Mouse (Mus musculus) kidney, embryonic 14.5 days (tissue): ENCODE measurements at regions not wholly inside any gene's neighbourhood (a gene's known extent, or its start where the extent isn't known, plus 50 kb on each side); places are given as distances from the start of the nearest gene placed in this dataset.
A peak's percentile ranks its signal among the peaks of the same experiment; 100 is the strongest.

Experiments
- ATAC-seq: fragments of 200-750 bp; cut with Nextera tagmentation; 2 replicates; pipeline ENCODE4 v1.8.0; 2017; ENCODE audit warnings: moderate number of reproducible peaks, mild to moderate bottlenecking, moderate TSS enrichment, moderate library complexity; ENCODE audit not compliant: low FRiP score, low TSS enrichment
- H3K27ac ChIP-seq: fragments of 300-500 bp; sonication (generic); 2 replicates; pipeline ENCODE4 v1.5.1; 2014; ENCODE audit warnings: low read depth, mild to moderate bottlenecking, low read length, moderate library complexity, mixed read lengths
- H3K27me3 ChIP-seq: fragments of 300-500 bp; sonication (generic); 2 replicates; pipeline ENCODE4 v1.6.1; 2014; ENCODE audit warnings: mild to moderate bottlenecking, low read length; ENCODE audit not compliant: control insufficient read depth, insufficient read depth
- H3K36me3 ChIP-seq: fragments of 300-500 bp; sonication (generic); 2 replicates; pipeline ENCODE4 v1.6.1; 2014; ENCODE audit warnings: low read length, mixed read lengths; ENCODE audit not compliant: control insufficient read depth, insufficient read depth
- H3K4me1 ChIP-seq: fragments of 300-500 bp; sonication (generic); 2 replicates; pipeline ENCODE4 v1.6.1; 2014; ENCODE audit warnings: low read length, mixed read lengths; ENCODE audit not compliant: control insufficient read depth, insufficient read depth
- H3K4me2 ChIP-seq: fragments of 300-500 bp; sonication (generic); replicated peaks from 2 replicates; pipeline ENCODE4 v1.6.1; 2014; ENCODE audit warnings: low read depth, mild to moderate bottlenecking, low read length
- H3K4me3 ChIP-seq: fragments of 300-500 bp; sonication (generic); 2 replicates; pipeline ENCODE4 v1.5.1; 2014; ENCODE audit warnings: mild to moderate bottlenecking, low read length
- H3K9ac ChIP-seq: fragments of 300-500 bp; sonication (generic); 2 replicates; pipeline ENCODE4 v1.6.1; 2014; ENCODE audit warnings: low read depth, mild to moderate bottlenecking, low read length, moderate library complexity
- H3K9me3 ChIP-seq: fragments of 300-500 bp; sonication (generic); 2 replicates; pipeline ENCODE4 v1.6.1; 2016; ENCODE audit warnings: low read length; ENCODE audit not compliant: control insufficient read depth
- WGBS: fragments of 180-500 bp; shearing (Covaris S2); extraction: QIAGEN DNeasy Blood & Tissue Kit; methylation state at CpG from one replicate; pipeline ENCODE4 v1.1.7; 2014; 5-methylcytosine and 5-hydroxymethylcytosine counted together

DNA sequence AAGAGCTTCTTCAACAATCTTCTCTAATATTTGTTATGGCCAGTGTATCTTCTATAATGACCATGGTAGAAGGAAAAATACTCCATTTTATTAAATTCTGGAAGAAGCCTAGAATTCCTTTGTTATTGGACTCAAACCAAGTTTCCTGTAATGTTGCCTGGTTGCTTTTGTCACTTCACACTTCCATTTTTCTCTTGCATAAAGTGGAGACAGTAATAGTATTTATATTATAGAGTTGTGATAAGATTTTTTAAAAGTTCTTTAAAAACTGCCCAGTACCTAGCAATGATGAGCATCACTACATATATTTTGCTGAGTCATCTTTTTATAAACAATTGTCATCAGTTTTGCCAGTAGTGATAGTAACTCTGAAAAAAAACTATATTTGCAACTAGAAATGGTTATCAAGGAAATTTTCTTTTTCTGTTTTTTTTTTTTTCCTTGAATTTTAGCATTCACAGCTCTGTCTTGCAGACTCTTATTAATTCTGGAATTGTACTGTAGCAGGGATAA lies 415.2 kb upstream of the Aga start:
- H3K27ac ChIP-seq = no peak overlapping the region
- H3K36me3 ChIP-seq = no peaks in the 10 kb centered on the region
- H3K4me1 ChIP-seq = no peaks in the 10 kb centered on the region
- H3K9ac ChIP-seq = no peak overlapping the region
- no peak overlapping the region for H3K4me3 ChIP-seq
- no peaks in the 10 kb centered on the region for H3K27me3 ChIP-seq
- H3K4me2 ChIP-seq = no peak overlapping the region
- no peak for ATAC-seq
- no peaks in the 10 kb centered on the region for H3K9me3 ChIP-seq

DNA sequence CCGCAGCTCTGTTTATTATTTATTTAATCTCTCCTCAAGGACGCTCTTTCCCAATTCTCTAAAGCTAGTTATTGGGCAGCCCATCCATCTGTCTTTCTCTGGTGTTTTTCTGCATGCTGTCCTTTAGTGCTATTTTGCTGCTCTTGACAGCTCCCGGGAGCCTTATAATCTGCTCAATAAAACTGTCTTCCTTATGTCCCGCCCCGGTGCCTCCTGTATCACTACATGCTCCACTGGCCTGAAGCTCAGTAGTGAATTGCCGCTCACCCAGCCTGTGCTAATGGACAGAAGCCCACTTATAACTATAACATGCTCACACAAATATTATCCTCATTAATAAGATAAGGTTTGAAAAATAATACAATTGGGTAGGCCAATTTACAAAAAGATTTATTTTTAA lies 371.5 kb upstream of the Aga start:
- ATAC-seq = peak; percentile 39; the same call in 1 of the 2 replicates
- Histone ChIP-seq H3K9me3 (no peaks in the 10 kb centered on the region), H3K9ac (no peak overlapping the region), H3K27ac (no peak overlapping the region), H3K4me1 (no peaks in the 10 kb centered on the region), H3K4me2 (no peak overlapping the region), H3K4me3 (no peak overlapping the region), H3K27me3 (no peaks in the 10 kb centered on the region), H3K36me3 (no peaks in the 10 kb centered on the region)
- 20% methylated on average over 6 of the region's 6 CpGs for whole genome bisulfite sequencing

DNA sequence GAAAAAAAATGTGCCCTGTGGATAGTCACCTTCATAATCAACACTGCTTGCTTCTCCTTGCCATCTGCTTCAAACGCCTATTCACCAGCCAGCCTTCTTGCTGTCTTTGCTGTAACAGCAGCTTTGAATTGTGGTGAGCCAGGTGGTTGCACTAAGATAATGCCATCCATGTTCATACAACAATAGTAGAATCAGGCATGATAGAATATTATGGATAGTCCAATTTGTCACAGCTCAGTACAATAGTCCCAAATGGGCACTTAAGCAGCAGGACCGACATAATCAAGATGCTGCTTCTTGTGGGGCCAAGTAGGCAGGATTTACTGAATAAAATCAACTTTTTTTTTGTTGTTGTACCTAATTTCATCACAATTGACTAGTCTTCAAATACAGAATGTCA lies 362.6 kb upstream of the Aga start:
- WGBS = 90% methylated on average over 2 of the region's 2 CpGs

DNA sequence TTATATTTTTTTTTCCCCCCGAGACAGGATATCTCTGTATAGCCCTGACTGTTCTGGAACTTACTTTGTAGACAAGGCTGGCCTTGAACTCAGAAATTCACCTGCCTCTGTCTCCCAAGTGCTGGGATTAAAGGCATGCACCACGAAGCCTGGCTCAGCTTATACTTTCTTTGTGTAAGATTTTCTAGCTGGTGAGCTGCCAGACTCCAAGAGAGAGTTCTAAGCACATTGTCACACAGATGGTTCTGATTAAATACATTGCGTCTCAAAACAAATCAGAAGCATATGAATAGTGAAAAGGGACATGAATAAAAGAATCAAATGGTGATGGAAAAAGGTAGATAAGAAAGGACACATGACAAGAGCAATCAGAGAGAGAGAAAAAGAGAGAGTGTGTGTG lies 347.5 kb upstream of the Aga start:
- H3K9me3 ChIP-seq = no peaks in the 10 kb centered on the region
- H3K27ac ChIP-seq = no peak overlapping the region
- H3K36me3 ChIP-seq = no peaks in the 10 kb centered on the region
- ATAC-seq = no peak
- 67% methylated on average over 3 of the region's 3 CpGs for WGBS
- H3K9ac ChIP-seq = no peak overlapping the region
- no peaks in the 10 kb centered on the region for H3K4me1 ChIP-seq
- no peaks in the 10 kb centered on the region for H3K27me3 ChIP-seq
- H3K4me3 ChIP-seq = no peak overlapping the region
- no peak overlapping the region for H3K4me2 ChIP-seq

More for the DNA sequence above, 362.6 kb upstream of the Aga start:
- no peaks in the 10 kb centered on the region for H3K36me3 ChIP-seq
- ATAC-seq = no peak
- no peak overlapping the region for H3K27ac ChIP-seq
- no peaks in the 10 kb centered on the region for H3K4me1 ChIP-seq
- H3K4me3 ChIP-seq = no peak overlapping the region
- H3K9ac ChIP-seq = no peak overlapping the region
- H3K27me3 ChIP-seq = no peaks in the 10 kb centered on the region
- no peaks in the 10 kb centered on the region for H3K9me3 ChIP-seq
- H3K4me2 ChIP-seq = no peak overlapping the region

DNA sequence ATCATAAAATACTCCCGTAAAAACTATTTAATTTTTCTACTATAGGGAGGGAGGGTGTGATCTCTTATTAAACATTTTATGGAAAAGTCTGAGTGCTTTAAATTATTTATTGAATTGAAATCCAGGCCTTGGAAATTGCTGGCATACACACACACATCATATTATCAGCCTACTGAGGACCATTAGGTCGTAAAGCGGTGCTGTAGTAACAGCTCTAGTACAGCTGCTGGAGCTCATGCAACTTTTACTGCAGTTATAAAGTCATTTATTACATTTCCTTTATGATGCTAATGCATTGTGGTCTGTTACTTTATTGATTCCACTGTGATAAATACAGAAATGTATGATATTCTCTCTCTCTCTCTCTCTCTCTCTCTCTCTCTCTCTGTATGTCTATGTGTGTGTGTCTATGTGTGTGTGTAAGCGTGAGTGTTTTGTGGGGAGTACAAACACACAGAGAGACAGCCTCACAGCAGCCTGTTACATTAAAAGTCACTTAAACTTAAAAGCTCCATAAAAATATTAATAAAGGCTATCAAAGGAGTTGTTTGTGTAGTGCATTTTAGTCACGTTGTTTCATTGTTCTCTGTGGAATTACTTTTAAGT lies 339.7 kb upstream of the Aga start:
- H3K36me3 ChIP-seq = no peaks in the 10 kb centered on the region
- 80% methylated on average over 5 of the region's 5 CpGs for WGBS
- no peak overlapping the region for H3K9ac ChIP-seq
- no peak overlapping the region for H3K27ac ChIP-seq
- H3K4me2 ChIP-seq = no peak overlapping the region
- H3K27me3 ChIP-seq = no peaks in the 10 kb centered on the region
- H3K4me3 ChIP-seq = no peak overlapping the region
- no peak for ATAC-seq
- no peaks in the 10 kb centered on the region for H3K4me1 ChIP-seq
- H3K9me3 ChIP-seq = no peaks in the 10 kb centered on the region

DNA sequence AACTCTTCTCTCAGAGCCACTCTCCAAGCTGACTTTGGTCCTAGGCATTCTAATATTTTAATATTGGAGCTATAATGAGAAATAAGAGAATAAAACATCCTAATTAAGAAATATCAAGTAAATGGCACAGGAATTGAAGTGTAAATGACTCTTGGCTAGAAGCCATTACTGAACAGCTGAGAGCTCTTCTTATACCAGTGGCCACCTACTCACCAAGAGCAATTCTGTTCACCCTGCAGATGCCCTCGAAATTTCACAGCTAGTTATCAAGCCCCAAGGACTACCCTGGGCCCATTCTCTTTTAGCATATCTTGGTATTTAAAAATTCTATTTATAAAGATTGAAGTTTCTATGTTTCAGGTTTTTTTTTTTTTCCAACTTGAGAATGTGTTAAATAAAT lies 319.0 kb upstream of the Aga start:
- Histone ChIP-seq H3K4me1 (no peaks in the 10 kb centered on the region), H3K9me3 (no peaks in the 10 kb centered on the region), H3K4me3 (no peak overlapping the region), H3K4me2 (no peak overlapping the region), H3K9ac (no peak overlapping the region), H3K27me3 (no peaks in the 10 kb centered on the region), H3K27ac (no peak overlapping the region), H3K36me3 (no peaks in the 10 kb centered on the region)
- ATAC-seq = no peak
- 78% methylated on average over 1 of the region's 1 CpGs for WGBS

DNA sequence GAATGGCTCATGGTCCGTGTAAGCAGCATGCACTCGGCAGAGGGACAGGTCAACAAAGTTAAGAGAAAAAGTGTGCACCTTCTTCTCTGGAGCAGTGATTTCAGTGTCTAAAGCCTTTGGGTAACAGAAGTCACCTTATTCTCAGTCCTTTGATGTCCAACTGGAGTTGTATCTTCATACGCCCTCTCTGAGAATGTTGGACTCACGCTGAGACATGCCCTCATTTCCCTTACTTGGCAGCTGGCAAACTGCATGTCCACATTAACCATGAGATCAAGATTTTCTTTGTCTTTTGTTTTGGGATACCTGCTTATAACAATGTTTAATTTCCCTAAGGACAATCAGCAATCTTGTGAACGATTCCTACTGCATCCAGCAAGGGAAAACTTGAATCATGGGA lies 289.3 kb upstream of the Aga start:
- no peak for ATAC-seq
- Histone ChIP-seq H3K36me3 (no peaks in the 10 kb centered on the region), H3K4me3 (no peak overlapping the region), H3K4me1 (no peaks in the 10 kb centered on the region), H3K9ac (no peak overlapping the region), H3K9me3 (no peaks in the 10 kb centered on the region), H3K27me3 (no peaks in the 10 kb centered on the region), H3K4me2 (no peak overlapping the region), H3K27ac (no peak overlapping the region)
- WGBS = 92% methylated on average over 5 of the region's 5 CpGs
